ENCODE assay signal across 18 mouse cellular contexts in the genomic region with DNA sequence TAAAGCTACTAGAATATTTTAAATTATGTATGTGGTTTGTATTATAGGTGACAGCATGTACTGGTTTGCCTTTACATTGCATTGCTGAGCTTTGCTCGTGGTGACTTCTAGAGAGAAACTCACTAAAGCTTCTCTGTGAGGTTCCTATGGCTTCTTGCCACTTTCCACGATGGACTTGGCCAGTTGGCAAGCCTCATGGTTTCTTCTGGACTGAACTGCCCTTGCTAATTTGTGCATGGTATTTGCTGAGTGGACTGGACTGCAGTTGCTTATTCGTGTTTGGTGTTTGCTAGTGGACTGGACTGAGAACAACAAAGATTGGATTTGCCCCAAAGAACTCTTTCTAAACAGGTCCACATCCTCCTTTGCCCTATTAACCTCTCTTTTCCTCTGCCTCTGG. TPM values are rescaled to one million over a fixed set of nuclear protein-coding genes. Genes with fewer than 3 reads are reported as not detected.
DNase-seq lines count a peak whose midpoint lies in the region; ATAC-seq and TF ChIP-seq lines count a peak whose summit lies in the region.
"Had no signal": no experiment of that assay in that cellular context is flagged by ENCODE, and none has a peak within 500 bp of the region (broad histone marks: within the 10 kb centered on the region; RNA-seq: fewer than 3 reads in every experiment).

No protein-coding gene starts in this region.

- peaks cover 47% of the 10 kb centered on the region for H3K36me3 ChIP-seq in heart, embryonic 12.5 days
- peaks cover 2% of the 10 kb centered on the region for H3K36me3 ChIP-seq in kidney, adult 2 months (ENCODE audit: control insufficient read depth, insufficient read depth, low read length)
- H3K36me3 ChIP-seq: hindbrain, embryonic 15.5 days had no signal

- H3K27me3 ChIP-seq in heart, embryonic 12.5 days (replicated peaks), result no peaks in the 10 kb centered on the region
- no peaks in the 10 kb centered on the region for H3K27me3 ChIP-seq in kidney, adult 2 months (replicated peaks; ENCODE audit: control insufficient read depth, insufficient read depth, low read length)
- H3K27me3 ChIP-seq: embryonic facial prominence, embryonic 15.5 days; hindbrain, embryonic 15.5 days; liver, embryonic 15.5 days; Patski had no signal

- WGBS in heart, embryonic 12.5 days, result 92% methylated on average over 3 of the region's 3 CpGs
- WGBS in kidney, adult 2 months, result 39% methylated on average over 3 of the region's 3 CpGs

- H3K27ac ChIP-seq in heart, embryonic 12.5 days (ENCODE audit: poor library complexity, severe bottlenecking), result no peak overlapping the region
- no peak overlapping the region for H3K27ac ChIP-seq in kidney, adult 2 months (ENCODE audit: insufficient read depth, low read depth, low read length)
- H3K27ac ChIP-seq: embryonic facial prominence, embryonic 15.5 days; hindbrain, embryonic 15.5 days; liver, embryonic 15.5 days had no signal

- no peak for TF ChIP-seq CTCF in kidney, adult 2 months (conservative IDR thresholded peaks at IDR 0.05; ENCODE audit: insufficient read depth, insufficient read length, low read depth, low read length)

- H3K9me3 ChIP-seq in heart, embryonic 12.5 days (replicated peaks), result no peaks in the 10 kb centered on the region
- H3K9me3 ChIP-seq: embryonic facial prominence, embryonic 15.5 days; hindbrain, embryonic 15.5 days; liver, embryonic 15.5 days had no signal

- ATAC-seq in heart, embryonic 12.5 days (ENCODE audit: insufficient number of reproducible peaks, low FRiP score), result no peak
- ATAC-seq: forebrain, embryonic 16.5 days; intestine, embryonic 16.5 days; lung, postnatal 0 days; midbrain, embryonic 16.5 days; Patski had no signal

- no peak overlapping the region for H3K4me2 ChIP-seq in heart, embryonic 12.5 days
- H3K4me2 ChIP-seq: embryonic facial prominence, embryonic 15.5 days; hindbrain, embryonic 15.5 days; liver, embryonic 15.5 days had no signal

- peak; percentile 89 for DNase-seq in heart, adult 11 months
- DNase-seq in kidney, adult 2 months, result peak; percentile 92
- DNase-seq in kidney, postnatal 14 days, result no peak
- DNase-seq in 3T3-L1 (ENCODE audit: low read depth, low spot score) (peak; percentile 19), NIH3T3 (ENCODE audit: low read depth) (peak; percentile 42)
- no peak for DNase-seq in urinary bladder, postnatal 25 days (ENCODE audit: low spot score)
- DNase-seq: adrenal gland, postnatal 10 days; cerebellum, postnatal 25 days; thymus, adult 2 months had no signal

- no peak overlapping the region for H3K4me3 ChIP-seq in heart, embryonic 12.5 days
- no peak overlapping the region for H3K4me3 ChIP-seq in kidney, adult 2 months (ENCODE audit: insufficient read depth, low read depth, low read length)
- H3K4me3 ChIP-seq: embryonic facial prominence, embryonic 15.5 days; hindbrain, embryonic 15.5 days; liver, embryonic 15.5 days had no signal

- no peaks in the 10 kb centered on the region for H3K4me1 ChIP-seq in heart, embryonic 12.5 days (replicated peaks)
- H3K4me1 ChIP-seq in kidney, adult 2 months (ENCODE audit: control insufficient read depth, insufficient read depth, low read length), result no peaks in the 10 kb centered on the region; the same call in 1 of the 2 replicates
- H3K4me1 ChIP-seq: embryonic facial prominence, embryonic 15.5 days had no signal

- H3K9ac ChIP-seq in heart, embryonic 12.5 days, result no peak overlapping the region
- H3K9ac ChIP-seq: embryonic facial prominence, embryonic 15.5 days; hindbrain, embryonic 15.5 days; liver, embryonic 15.5 days had no signal

- no peak for TF ChIP-seq POLR2A in kidney, adult 2 months (IDR thresholded peaks at IDR 0.05; ENCODE audit: low read depth, low read length)

RNA-seq across cellular contexts. Expression of gene Dusp16, which starts 55.6 kb away (rescaled TPM):
- polyA plus RNA-seq in heart, embryonic 12.5 days (2016; fragmentation: Nextera tagmentation; extraction: Ambion mirVana), result 21.8 and 24.9 TPM in 2 replicates
- polyA plus RNA-seq in kidney, adult 2 months (2012; rRNA removed), result 11.7 and 17.6 TPM in 2 replicates

Comparison
In these comparisons a context has a peak if more than half of its experiments do, and no peak if none do; other contexts are left out.
1. DNase-seq: peak in heart, adult 11 months (single experiment), kidney, adult 2 months (single experiment), 3T3-L1 (single experiment) and NIH3T3 (single experiment); none in kidney, postnatal 14 days (single experiment) and urinary bladder, postnatal 25 days (single experiment).